Mouse (Mus musculus) thymus, postnatal 0 days (tissue): ENCODE measurements around the gene Tm6sf2. TPM values are rescaled to one million over a fixed set of nuclear protein-coding genes. Genes with fewer than 3 reads are reported as not detected.
A peak's percentile ranks its signal among the peaks of the same experiment; 100 is the strongest.

Source experiments
- DNase-seq: peaks from one replicate; pipeline ENCODE4 v3.0.0-alpha.2; 2015; ENCODE audit warnings: low spot score
- polyA plus RNA-seq: library from polyadenylated mRNA; unstranded; fragments of >200 nt; fragmentation: Nextera tagmentation; extraction: Ambion mirVana; gene quantifications from 2 replicates; pipeline ENCODE4 v1.2.1, GENCODE M21; 2015

Tm6sf2 gene
- polyA plus RNA-seq, 1 experiment from 2014 or later, result 0.43 TPM

DNA sequence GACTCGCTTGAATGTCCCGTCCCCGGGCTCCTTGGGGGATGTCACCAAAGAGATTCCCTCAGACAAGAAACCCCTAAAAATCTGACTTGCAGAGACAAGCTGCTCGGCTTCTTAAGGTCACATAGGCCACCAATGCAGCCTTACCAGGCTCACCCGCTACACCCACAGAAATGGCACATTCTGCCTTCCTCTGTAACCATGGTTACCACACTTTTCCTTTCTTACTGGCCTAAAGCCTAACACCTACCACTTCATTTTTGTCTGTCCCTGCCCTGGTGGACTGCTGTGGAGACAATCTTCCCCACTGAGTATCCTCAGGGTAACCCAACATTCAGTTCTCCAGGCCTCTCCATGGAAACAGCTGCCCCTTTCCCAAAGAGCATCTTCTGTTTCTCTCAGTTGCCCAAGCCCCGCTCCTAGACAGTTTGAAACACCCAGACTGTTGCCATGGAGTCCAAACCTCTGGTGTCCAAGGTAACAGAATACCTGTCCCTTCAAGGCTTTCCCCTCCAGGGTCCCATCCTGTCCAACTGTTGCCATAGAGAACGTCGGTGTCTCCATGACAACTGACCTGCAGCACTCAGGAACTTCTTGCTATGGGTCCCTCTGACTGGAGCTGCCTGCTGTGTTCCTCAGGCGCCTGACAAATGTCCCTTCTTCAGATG, 16.7 kb downstream of the Tm6sf2 start:
- DNase-seq, result no peak

DNA sequence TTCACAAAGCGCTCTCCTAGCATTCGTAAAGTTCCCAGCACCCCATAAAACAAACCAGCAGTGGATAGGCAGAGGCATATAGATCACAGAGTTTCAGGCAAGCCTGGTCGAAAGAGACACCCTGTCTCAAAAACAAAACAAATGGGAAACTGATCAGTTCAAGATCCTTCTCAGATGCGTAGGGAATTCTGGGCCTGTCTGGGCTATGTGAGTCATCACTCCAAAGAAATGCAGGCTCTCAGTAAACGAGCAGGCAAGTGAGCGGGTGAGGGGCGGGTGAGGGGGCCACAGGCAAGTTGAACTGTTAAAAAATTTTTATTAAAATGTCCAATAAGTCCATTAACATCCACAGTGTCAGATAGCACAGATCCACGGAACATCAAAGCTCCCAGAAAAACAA, 20.1 kb downstream of the Tm6sf2 start:
- DNase-seq, result no peak

DNA sequence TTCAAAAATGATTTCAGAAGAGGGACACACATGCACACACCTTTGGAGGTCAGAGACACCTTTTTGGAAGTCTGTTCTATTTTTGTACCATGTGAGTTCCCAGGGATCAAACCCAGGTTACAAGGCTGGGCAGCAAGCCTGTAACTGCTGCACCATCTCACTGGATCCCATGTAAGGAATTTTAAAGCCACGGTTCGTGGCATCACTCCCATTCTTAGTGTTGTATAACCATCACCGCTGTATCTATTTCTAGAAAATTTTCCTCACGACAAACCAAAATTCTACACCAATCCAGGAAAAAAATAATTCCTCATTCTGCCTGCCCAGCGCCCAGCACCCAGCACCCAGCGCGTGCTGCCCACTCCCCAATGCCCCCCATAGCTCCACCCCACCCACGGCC, 26.6 kb downstream of the Tm6sf2 start:
- no peak for DNase-seq

DNA sequence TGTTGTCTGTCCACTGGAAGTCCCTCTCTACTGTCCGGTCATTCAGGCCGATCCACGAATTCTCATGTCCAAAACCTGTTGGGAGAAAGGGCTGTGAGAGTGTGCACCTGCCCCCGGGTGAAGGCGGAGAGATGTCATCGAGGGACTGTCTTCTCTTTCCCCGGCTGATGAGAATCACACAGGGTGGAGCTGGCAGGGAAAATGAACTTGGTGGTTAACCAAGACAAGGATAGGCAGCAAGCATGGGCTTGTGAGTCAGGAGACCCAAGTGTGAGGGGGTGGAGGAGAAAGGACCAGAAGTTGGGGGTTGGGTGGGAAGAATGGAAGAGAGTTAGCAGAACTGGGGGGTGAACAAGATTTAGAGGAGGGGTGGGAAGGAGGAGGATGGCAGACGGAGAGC, 27.5 kb downstream of the Tm6sf2 start:
- no peak for DNase-seq

DNA sequence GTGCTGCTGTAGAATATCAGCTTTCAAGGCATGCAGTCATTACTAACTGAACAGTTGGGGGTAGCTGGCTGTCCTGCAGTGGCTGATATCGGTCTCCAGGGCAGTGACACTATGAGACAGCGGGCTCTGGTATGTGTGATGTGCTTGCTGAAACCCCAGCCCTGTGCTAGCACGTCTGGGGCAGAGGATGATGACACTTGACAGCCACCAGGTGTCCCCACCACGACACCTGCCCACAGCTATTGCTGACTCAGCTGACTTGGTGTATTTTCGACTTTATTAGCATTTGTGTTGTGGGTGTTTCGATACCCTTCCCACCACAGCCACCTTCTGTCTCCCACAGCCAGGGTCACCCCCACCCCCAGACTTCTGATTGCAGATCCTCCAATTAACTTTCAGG, 31.8 kb downstream of the Tm6sf2 start:
- peak; percentile 65 for DNase-seq

DNA sequence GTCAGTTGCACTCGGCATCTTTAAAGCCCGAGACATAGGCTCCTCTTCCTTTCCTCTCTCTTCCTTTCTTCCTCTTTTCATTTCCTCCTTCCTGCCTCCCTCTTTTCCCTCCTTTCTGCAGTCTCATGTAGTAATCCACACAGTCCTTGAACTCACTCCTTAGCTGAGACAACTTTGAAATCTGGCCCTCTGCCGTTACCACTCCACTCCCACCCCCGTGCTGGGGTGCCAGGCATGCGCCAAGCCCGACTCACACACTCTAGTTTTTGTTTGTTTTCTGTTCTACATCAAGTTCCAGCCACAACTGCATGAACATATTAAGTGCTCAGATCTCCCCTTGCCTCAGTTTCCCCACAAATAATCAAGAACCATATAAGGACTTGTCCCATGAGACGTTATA, 32.2 kb downstream of the Tm6sf2 start:
- no peak for DNase-seq

DNA sequence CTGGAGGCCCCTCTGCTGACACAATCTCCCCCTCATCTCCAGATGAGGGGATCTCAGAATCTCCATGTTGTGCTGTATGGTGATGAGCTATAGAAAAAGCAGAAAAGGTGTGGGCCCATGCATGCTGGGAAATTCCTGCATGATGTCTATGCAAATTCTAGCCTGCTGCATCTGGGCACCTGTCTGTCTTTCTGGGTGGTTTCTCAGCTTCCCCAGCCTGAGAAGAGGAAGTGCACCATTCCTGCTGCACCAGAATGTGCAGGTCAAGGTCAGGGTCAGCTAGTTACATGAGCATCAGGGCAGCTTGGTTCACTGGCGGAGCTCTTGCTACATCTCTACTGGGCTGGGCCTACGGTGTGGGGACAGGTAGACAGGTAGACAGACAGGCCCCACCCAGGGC, 37.7 kb downstream of the Tm6sf2 start:
- no peak for DNase-seq

DNA sequence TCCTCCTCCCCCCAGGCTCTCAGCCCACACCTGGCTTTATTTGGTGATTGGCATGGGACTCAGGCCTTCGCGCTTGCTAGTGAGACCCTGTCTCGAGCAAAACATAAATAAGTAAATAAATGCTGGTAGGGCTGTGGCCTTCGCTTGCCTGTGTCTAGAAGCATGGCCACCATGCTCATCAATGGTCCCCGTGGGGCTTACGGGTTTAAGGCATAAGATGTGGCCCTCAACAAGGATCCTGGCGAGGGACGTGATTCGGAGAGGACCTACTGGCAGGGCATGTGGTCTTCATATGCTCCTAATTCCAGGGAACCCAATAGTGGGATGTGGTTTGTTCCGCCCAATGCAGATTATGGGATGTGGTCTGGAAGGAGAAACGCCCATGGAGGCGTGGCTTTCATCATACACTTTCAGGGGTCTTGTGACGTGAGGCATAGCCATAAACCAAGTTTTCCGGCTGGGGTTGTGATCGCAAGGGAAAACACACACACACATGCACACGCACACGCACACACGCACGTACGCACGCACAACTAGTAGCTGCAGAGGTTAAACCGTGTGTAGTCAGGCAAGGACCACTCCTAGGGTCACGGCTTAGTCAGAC, 38.6 kb downstream of the Tm6sf2 start:
- no peak for DNase-seq

DNA sequence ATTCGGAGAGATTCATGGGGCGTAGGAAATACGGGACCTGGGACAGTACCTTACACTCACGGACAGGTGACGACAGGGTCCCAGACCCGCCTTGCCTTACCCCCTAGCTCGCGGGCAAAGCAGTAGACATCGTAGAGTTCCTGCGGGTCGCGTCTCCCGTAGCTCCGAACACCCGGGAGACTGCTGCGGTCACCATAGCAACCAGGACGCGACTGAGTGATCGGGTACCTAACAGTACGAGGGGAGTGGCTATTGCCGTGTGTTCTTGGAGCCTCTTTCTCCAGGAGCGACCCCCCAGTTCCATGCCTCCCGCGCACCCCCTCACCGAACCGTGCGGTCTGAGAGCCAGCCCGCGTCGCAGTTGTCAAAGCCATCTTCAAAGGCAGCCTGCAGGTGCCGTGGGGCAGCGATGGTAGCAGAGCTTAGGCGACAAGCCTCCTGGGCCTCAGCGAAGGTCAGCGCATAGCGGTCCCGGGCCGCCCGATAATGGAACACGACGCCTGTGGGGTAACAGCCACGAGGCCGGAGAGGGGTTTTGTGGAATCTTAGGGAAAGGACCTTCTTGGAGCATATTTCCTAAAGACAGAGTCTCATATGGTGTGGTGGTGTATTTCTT, 39.8 kb downstream of the Tm6sf2 start:
- DNase-seq, result no peak

DNA sequence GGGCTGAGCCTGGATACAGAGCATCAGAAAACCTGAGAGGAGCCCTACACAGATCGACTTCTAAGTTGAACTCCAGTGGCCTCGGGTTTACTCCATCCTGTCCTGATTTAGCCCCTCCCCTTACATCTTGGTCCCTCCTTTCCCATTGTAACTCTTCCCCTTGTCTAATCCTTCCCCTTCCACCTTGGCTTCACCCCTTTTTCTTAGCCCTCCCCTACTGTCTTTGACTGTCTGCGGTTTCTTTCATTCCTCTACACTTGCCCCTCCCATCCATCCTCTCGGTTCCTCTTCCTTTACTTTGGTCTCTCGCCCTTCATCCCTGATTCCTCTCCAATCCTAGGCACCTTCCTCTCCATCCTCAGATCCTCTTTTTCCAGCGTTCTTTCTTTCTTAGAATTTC, 41.8 kb downstream of the Tm6sf2 start:
- DNase-seq, result no peak

DNA sequence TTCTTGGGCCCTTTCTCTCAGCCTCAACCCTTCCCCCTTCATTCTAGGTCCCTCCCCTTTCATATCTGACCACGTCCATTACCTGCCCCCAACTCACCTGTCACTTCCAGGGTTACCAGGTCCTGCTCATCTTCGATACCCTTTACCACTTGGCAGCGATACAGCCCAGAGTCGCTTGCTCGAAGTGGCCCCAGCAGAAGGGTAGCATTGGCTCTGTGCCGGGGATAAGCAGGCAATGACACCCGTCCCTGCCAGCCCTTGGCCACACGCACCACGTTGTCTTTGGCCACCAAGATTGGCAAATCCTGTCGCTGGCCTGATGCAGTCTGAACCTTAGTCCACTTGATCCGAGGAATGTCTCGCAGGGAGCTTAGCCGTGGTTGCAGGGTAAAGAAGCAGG, 42.2 kb downstream of the Tm6sf2 start:
- no peak for DNase-seq

DNA sequence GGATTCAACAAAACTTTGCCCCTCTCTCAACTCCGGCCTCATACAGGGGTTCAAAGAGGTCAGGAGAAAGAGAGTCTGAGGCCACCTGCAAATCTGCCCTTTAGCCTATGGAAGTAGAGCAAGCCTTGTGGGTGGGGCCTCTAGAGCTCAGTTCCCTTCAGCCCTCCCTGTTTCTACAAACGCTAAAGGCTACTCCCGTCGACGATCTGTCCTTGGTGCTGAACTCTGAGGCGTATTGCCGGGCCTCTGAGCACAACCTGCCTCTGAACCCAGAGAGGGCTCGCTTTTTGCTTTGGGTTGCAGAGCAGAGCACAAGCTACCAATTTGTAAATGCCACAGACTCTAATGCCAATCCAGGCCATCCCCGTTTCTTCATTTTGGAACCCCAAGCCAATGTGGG, 44.9 kb downstream of the Tm6sf2 start:
- DNase-seq, result peak; percentile 43

DNA sequence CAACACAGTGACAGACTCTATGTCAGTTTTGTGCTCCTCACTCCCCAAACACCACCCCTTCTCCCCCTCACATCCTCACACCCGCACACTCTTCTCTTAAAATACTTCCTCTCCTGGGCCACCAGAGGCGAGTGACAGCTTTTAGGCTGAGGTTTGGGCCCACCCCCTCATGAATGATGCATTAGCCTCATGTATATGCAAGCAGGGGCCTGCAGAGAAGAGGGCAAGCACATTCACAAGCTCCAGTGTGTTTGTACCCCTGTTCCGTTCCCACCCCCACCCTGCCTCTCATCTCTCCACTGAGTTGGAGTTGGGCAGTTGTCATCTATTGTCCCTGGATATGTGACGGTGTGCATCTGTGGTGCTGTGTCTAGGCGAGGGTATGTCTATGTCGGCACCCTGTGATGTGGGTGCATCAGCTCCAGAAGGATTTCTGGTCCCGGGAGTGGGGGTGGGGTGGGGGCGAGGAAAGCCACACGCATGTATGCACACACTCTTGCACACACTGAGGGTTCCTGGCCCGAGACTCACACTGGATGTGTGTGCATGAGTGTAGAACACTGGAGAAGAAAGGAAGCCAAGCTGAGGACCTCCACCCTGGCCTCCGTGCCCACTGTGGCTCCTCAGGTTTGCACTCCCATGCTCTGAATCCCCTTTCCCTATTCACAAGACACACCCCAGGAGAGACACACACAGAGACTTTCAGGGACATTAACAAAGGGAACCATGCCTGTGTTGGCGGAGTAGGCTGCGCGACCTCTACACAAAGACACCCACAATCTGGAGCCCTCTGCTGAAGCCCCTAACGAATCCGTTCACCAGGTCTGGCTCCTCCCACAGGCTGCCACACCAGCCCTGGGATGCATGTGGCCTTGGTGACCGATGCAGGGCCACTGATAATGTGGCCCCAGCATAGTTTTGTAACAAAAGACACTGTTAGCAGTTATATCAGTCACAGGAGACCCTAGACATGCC, 46.3 kb downstream of the Tm6sf2 start:
- DNase-seq, result peak; percentile 8

DNA sequence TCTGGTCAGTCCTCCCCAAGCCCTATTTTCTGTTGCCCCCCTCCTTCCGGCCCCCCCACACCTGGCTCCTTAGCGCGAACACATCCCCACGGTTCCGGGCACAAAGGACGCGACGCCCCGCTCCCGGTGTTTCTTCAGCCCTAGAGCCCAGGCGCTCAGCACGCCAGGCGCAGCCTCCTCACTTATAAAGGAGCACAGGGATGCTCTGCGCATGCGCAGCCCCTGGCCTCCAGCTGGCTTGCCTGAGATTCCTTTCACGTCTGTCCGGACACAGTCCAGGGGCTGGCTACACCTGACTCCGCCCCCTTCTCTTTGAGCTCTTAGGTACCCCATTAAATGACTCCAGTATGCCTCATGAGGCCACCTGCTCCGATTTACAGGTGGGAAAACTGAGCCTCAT, 47.9 kb downstream of the Tm6sf2 start, which contains the start of gene Ncan:
Ncan (minus strand) TSS at position 207 of the 400 bp plus-strand sequence.
- DNase-seq, result peak; percentile 31

DNA sequence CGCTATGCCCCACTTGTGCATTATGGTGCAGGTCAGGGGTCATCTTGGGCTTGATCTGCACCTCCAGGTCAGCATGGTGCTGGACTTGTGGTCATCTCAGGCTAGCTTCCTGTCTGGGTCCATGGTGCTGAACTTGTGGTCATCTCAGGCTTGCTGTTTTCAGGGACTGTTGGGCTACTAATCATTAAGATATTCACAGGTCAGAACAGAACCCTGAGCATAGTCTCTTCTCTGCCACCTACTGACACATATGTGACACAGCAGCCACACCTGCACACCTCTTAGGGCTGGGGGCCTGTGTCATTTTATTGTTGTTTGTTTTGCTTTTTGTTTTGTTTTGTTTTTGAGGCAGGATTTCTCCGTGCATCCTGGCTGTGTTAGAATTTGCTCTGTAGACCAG, 50.1 kb downstream of the Tm6sf2 start:
- no peak for DNase-seq

DNA sequence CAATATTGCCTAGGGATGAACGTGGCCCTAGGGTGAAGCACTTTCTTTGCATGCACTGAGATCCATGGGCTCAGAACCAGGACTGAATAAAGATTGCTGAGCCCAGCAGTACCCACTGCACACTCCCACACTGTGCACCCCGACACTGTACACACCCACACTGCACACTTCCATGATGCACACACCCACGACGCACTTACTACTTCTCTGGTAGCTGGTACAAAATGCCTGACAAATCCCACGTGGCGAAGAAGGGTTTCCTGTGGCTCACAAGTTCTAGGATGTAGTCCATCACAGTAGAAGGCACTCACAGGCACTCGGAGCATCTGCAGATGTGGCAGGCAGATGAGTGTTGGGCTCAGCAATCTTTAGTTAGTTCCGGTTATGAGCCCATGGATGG, 52.3 kb downstream of the Tm6sf2 start:
- DNase-seq, result no peak

DNA sequence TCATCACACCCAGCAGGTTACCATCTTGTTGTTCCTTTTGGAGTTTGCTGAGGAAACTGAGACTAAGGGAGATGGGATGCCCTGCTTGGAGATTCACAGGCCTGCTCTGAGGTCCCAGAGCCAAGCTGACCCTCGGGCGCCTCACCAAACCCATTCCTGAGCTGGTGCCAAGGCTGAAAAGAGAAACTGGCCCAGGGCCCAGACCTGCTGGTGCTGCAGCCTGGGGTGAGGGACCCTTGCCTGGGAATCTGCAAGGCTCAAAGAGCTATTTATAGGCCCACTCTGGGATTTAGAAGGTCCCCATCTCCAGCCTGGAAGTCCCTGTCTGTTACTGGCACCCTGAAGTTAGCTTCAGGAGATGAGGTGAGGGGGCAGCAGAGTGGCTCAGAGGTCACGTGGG, 55.7 kb downstream of the Tm6sf2 start:
- DNase-seq, result no peak

DNA sequence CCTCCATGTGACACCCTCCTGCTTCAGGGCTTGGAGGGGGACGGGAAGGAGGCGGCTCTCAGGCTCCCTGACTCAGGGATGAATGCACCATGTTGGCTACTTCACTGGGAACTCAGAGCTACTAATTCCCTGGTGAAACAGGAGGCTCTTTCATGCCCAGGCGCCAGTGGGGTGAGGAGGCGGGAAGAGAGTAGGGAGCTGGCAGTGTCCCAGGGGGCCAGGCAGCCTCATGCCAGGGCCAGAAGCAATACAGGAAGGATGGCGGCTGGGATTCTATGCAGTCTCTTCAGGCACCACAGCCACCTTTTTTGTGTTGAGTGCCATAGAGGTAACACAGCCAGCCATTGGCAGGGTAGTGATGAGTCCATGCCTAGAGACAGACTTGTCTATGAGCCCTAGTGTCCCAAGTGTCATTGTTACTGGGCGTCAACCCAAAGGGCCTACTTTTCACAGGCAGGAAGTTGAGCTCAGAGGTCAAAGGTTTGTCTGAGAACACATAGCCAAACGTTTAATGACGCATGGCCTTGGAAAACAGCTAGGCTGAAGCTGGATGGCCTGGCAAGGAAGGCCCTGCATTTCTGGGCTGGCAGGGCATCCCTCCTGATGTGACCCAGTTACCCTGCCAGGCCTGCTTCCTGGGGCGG, 56.7 kb downstream of the Tm6sf2 start:
- no peak for DNase-seq
